Mouse (Mus musculus) neural tube, embryonic 14.5 days (tissue): ENCODE measurements around the gene Tmem39a. TPM values are rescaled to one million over a fixed set of nuclear protein-coding genes. Genes with fewer than 3 reads are reported as not detected.

Source experiments
- ATAC-seq: fragments of 200-750 bp; cut with Nextera tagmentation; 2 replicates; pipeline ENCODE4 v1.8.0; 2017; ENCODE audit warnings: low read depth, mild to moderate bottlenecking, moderate TSS enrichment, moderate library complexity
- H3K27ac ChIP-seq: fragments of 300-500 bp; sonication (generic); 2 replicates; pipeline ENCODE4 v1.5.1; 2014; ENCODE audit warnings: low read depth, mild to moderate bottlenecking, control low read depth, low read length, moderate library complexity, mixed read lengths
- H3K27me3 ChIP-seq: fragments of 300-500 bp; sonication (generic); 2 replicates; pipeline ENCODE4 v1.6.1; 2014; ENCODE audit warnings: low read length; ENCODE audit not compliant: control insufficient read depth, insufficient read depth
- H3K36me3 ChIP-seq: fragments of 300-500 bp; sonication (generic); 2 replicates; pipeline ENCODE4 v1.6.1; 2014; ENCODE audit warnings: low read length, mixed read lengths; ENCODE audit not compliant: control insufficient read depth, insufficient read depth
- H3K4me1 ChIP-seq: fragments of 300-500 bp; sonication (generic); 2 replicates; pipeline ENCODE4 v1.6.1; 2014; ENCODE audit warnings: low read length; ENCODE audit not compliant: control insufficient read depth, insufficient read depth
- H3K4me2 ChIP-seq: fragments of 300-500 bp; sonication (generic); 2 replicates; pipeline ENCODE4 v1.6.1; 2014; ENCODE audit warnings: mild to moderate bottlenecking, low read depth, low read length, control low read depth
- H3K4me3 ChIP-seq: fragments of 300-500 bp; sonication (generic); 2 replicates; pipeline ENCODE4 v1.5.1; 2014; ENCODE audit warnings: low read depth, low read length, control low read depth, mixed read lengths
- H3K9ac ChIP-seq: fragments of 300-500 bp; sonication (generic); replicated peaks from 2 replicates; pipeline ENCODE4 v1.6.1; 2014; ENCODE audit warnings: low read depth, mild to moderate bottlenecking, control low read depth, low read length, mixed read lengths
- H3K9me3 ChIP-seq: fragments of 300-500 bp; sonication (generic); 2 replicates; pipeline ENCODE4 v1.6.1; 2016; ENCODE audit warnings: low read length; ENCODE audit not compliant: control insufficient read depth
- WGBS: fragments of 180-500 bp; shearing (Covaris S2); extraction: QIAGEN DNeasy Blood & Tissue Kit; methylation state at CpG from one replicate; pipeline ENCODE4 v1.1.7; 2014; 5-methylcytosine and 5-hydroxymethylcytosine counted together
- polyA plus RNA-seq: library from polyadenylated mRNA; unstranded; fragments of >200 nt; fragmentation: Nextera tagmentation; extraction: Ambion mirVana; gene quantifications from 2 replicates; pipeline ENCODE4 v1.2.1, GENCODE M21; 2014

Gene Tmem39a
- 30.8 and 44.0 TPM in 2 replicates for polyA plus RNA-seq

- no peak within 1 kb of the TSS for H3K9ac ChIP-seq
- H3K36me3 ChIP-seq, result no peaks in the 10 kb centered on the region
- ATAC-seq, result no peak
- H3K27ac ChIP-seq, result no peak within 1 kb of the TSS
- no peak within 1 kb of the TSS for H3K4me2 ChIP-seq
- no peak within 1 kb of the TSS for H3K4me3 ChIP-seq
- H3K4me1 ChIP-seq, result peaks cover 1% of the 10 kb centered on the region; the same call in 1 of the 2 replicates
- no peaks in the 10 kb centered on the region for H3K9me3 ChIP-seq
- no peaks in the 10 kb centered on the region for H3K27me3 ChIP-seq
- WGBS, result 91% methylated on average over 3 of the region's 3 CpGs
Observed at GRCm38 (mm10) chr16:38558221-38558748, at the start of gene Tmem39a. TSS of gene Tmem39a (plus strand) at chr16:38558698.

GRCm38 (mm10) chr16:38510846-38511245, 47.7 kb upstream of the Tmem39a start:
- WGBS, result 96% methylated on average over 2 of the region's 2 CpGs
- H3K27ac ChIP-seq, result no peak overlapping the region
- no peak overlapping the region for H3K9ac ChIP-seq
- H3K4me1 ChIP-seq, result no peaks in the 10 kb centered on the region
- H3K4me3 ChIP-seq, result no peak overlapping the region
- H3K36me3 ChIP-seq, result peaks cover 26% of the 10 kb centered on the region
- no peaks in the 10 kb centered on the region for H3K27me3 ChIP-seq
- H3K9me3 ChIP-seq, result no peaks in the 10 kb centered on the region
- H3K4me2 ChIP-seq, result no peak overlapping the region
- no peak for ATAC-seq

GRCm38 (mm10) chr16:38519140-38519539, 39.4 kb upstream of the Tmem39a start:
- H3K9me3 ChIP-seq, result no peaks in the 10 kb centered on the region
- no peaks in the 10 kb centered on the region for H3K27me3 ChIP-seq
- H3K27ac ChIP-seq, result no peak overlapping the region
- ATAC-seq, result no peak
- H3K36me3 ChIP-seq, result peaks cover 9% of the 10 kb centered on the region
- no peak overlapping the region for H3K4me2 ChIP-seq
- 96% methylated on average over 2 of the region's 2 CpGs for WGBS
- H3K4me1 ChIP-seq, result peaks cover 12% of the 10 kb centered on the region; the same call in 1 of the 2 replicates
- no peak overlapping the region for H3K9ac ChIP-seq
- no peak overlapping the region for H3K4me3 ChIP-seq

GRCm38 (mm10) chr16:38521211-38521987, 37.1 kb upstream of the Tmem39a start:
- no peak for ATAC-seq
- peaks cover 12% of the 10 kb centered on the region; the same call in 1 of the 2 replicates for H3K4me1 ChIP-seq
- H3K27me3 ChIP-seq, result no peaks in the 10 kb centered on the region
- H3K4me3 ChIP-seq, result peak overlapping the region; percentile 92
- peak overlapping the region; percentile 95; the same call in 1 of the 2 replicates for H3K9ac ChIP-seq
- 40% methylated on average over 8 of the region's 8 CpGs for WGBS
- H3K36me3 ChIP-seq, result peaks cover 14% of the 10 kb centered on the region
- H3K9me3 ChIP-seq, result no peaks in the 10 kb centered on the region
- H3K4me2 ChIP-seq, result peak overlapping the region; percentile 62
- H3K27ac ChIP-seq, result no peak overlapping the region

- peak within 1 kb of the TSS; percentile 62 for H3K4me2 ChIP-seq
- peak within 1 kb of the TSS; percentile 90 for H3K27ac ChIP-seq
- under 1% methylated on average over 73 of the region's 73 CpGs for WGBS
- H3K9me3 ChIP-seq, result no peaks in the 10 kb centered on the region
- H3K4me1 ChIP-seq, result peaks cover 12% of the 10 kb centered on the region; the same call in 1 of the 2 replicates
- H3K9ac ChIP-seq, result peak within 1 kb of the TSS; percentile 95
- H3K27me3 ChIP-seq, result no peaks in the 10 kb centered on the region
- peak within 1 kb of the TSS; percentile 92 for H3K4me3 ChIP-seq
- peaks cover 21% of the 10 kb centered on the region for H3K36me3 ChIP-seq
- ATAC-seq, result peak; percentile 99
Observed at GRCm38 (mm10) chr16:38522129-38523084, 36.1 kb upstream of the Tmem39a start, which contains the start of gene Timmdc1. TSS of gene Timmdc1 (minus strand) at chr16:38522663.

GRCm38 (mm10) chr16:38526264-38526663, 32.2 kb upstream of the Tmem39a start:
- Histone ChIP-seq H3K4me2 (no peak overlapping the region), H3K36me3 (peaks cover 47% of the 10 kb centered on the region), H3K4me1 (peaks cover 12% of the 10 kb centered on the region; the same call in 1 of the 2 replicates), H3K27ac (no peak overlapping the region), H3K4me3 (no peak overlapping the region), H3K9me3 (no peaks in the 10 kb centered on the region), H3K27me3 (no peaks in the 10 kb centered on the region), H3K9ac (no peak overlapping the region)
- ATAC-seq, result no peak
- WGBS, result 95% methylated on average over 6 of the region's 6 CpGs

GRCm38 (mm10) chr16:38536544-38537146, 21.9 kb upstream of the Tmem39a start:
- H3K4me1 ChIP-seq, result no peaks in the 10 kb centered on the region
- peaks cover 55% of the 10 kb centered on the region for H3K36me3 ChIP-seq
- WGBS, result 52% methylated on average over 8 of the region's 8 CpGs
- H3K4me2 ChIP-seq, result no peak overlapping the region
- H3K27ac ChIP-seq, result no peak overlapping the region
- H3K4me3 ChIP-seq, result no peak overlapping the region
- peak; percentile 65; the same call in 1 of the 2 replicates for ATAC-seq
- H3K9me3 ChIP-seq, result no peaks in the 10 kb centered on the region
- no peak overlapping the region for H3K9ac ChIP-seq
- no peaks in the 10 kb centered on the region for H3K27me3 ChIP-seq

GRCm38 (mm10) chr16:38538716-38539380, 19.6 kb upstream of the Tmem39a start:
- Histone ChIP-seq H3K4me1 (no peaks in the 10 kb centered on the region), H3K27me3 (no peaks in the 10 kb centered on the region), H3K9me3 (no peaks in the 10 kb centered on the region), H3K9ac (no peak overlapping the region), H3K36me3 (peaks cover 51% of the 10 kb centered on the region), H3K4me2 (no peak overlapping the region), H3K4me3 (no peak overlapping the region), H3K27ac (no peak overlapping the region)
- ATAC-seq, result no peak
- 93% methylated on average over 13 of the region's 13 CpGs for WGBS
